Mouse (Mus musculus): Measurements from ENCODE around the gene Eif3m. TPM values are rescaled to one million over a fixed set of nuclear protein-coding genes. Genes with fewer than 3 reads are reported as not detected.

Eif3m gene
- polyA plus RNA-seq (2016; fragmentation: Nextera tagmentation; extraction: Ambion mirVana) = 311 and 313 TPM in 2 replicates

- Histone ChIP-seq H3K9me3 (no peaks in the 10 kb centered on the region), H3K36me3 (peaks cover 19% of the 10 kb centered on the region), H3K4me2 (peak within 1 kb of the TSS; percentile 79), H3K27ac (peak within 1 kb of the TSS; percentile 78), H3K4me3 (replicated peaks) (peak within 1 kb of the TSS; percentile 94), H3K9ac (replicated peaks) (peak within 1 kb of the TSS; percentile 91), H3K27me3 (no peaks in the 10 kb centered on the region), H3K4me1 (replicated peaks) (peaks cover 8% of the 10 kb centered on the region)
- peak; percentile 98 for ATAC-seq (ENCODE audit: insufficient number of reproducible peaks, insufficient read depth, low FRiP score, low TSS enrichment, low read depth)
- under 1% methylated on average over 21 of the region's 25 CpGs for WGBS
Observed at GRCm38 (mm10) chr2:105016967-105017287, at the start of gene Eif3m. Gene Eif3m, minus strand, starts transcription at chr2:105017080.

GRCm38 (mm10) chr2:105062741-105063372 lies 46.0 kb upstream of the Eif3m start:
- no peak for ATAC-seq (ENCODE audit: insufficient number of reproducible peaks, insufficient read depth, low FRiP score, low TSS enrichment, low read depth)
- Histone ChIP-seq H3K9me3 (no peaks in the 10 kb centered on the region), H3K4me1 (replicated peaks) (no peaks in the 10 kb centered on the region), H3K27me3 (no peaks in the 10 kb centered on the region), H3K4me2 (no peak overlapping the region), H3K9ac (replicated peaks) (no peak overlapping the region), H3K27ac (no peak overlapping the region), H3K4me3 (replicated peaks) (no peak overlapping the region), H3K36me3 (no peaks in the 10 kb centered on the region)
- 52% methylated on average over 7 of the region's 7 CpGs for WGBS

GRCm38 (mm10) chr2:105058577-105059116 lies 41.8 kb upstream of the Eif3m start:
- Histone ChIP-seq H3K27ac (no peak overlapping the region), H3K9me3 (no peaks in the 10 kb centered on the region), H3K4me1 (replicated peaks) (no peaks in the 10 kb centered on the region), H3K4me3 (replicated peaks) (no peak overlapping the region), H3K36me3 (no peaks in the 10 kb centered on the region), H3K4me2 (no peak overlapping the region), H3K27me3 (no peaks in the 10 kb centered on the region), H3K9ac (replicated peaks) (no peak overlapping the region)
- 77% methylated on average over 7 of the region's 7 CpGs for WGBS
- ATAC-seq (ENCODE audit: insufficient number of reproducible peaks, insufficient read depth, low FRiP score, low TSS enrichment, low read depth) = no peak

GRCm38 (mm10) chr2:105055529-105055928 lies 38.6 kb upstream of the Eif3m start:
- no peaks in the 10 kb centered on the region for H3K36me3 ChIP-seq
- H3K27me3 ChIP-seq = peaks cover 2% of the 10 kb centered on the region; the same call in 1 of the 2 replicates
- no peak overlapping the region for H3K4me2 ChIP-seq
- no peaks in the 10 kb centered on the region for H3K4me1 ChIP-seq (replicated peaks)
- no peak overlapping the region for H3K27ac ChIP-seq
- H3K9me3 ChIP-seq = no peaks in the 10 kb centered on the region
- 64% methylated on average over 1 of the region's 1 CpGs for WGBS
- no peak overlapping the region for H3K4me3 ChIP-seq (replicated peaks)
- H3K9ac ChIP-seq (replicated peaks) = no peak overlapping the region
- ATAC-seq (ENCODE audit: insufficient number of reproducible peaks, insufficient read depth, low FRiP score, low TSS enrichment, low read depth) = no peak

GRCm38 (mm10) chr2:105048301-105048700 lies 31.4 kb upstream of the Eif3m start:
- ATAC-seq (ENCODE audit: insufficient number of reproducible peaks, insufficient read depth, low FRiP score, low TSS enrichment, low read depth) = no peak
- WGBS = 25% methylated on average over 1 of the region's 1 CpGs
- Histone ChIP-seq H3K4me1 (replicated peaks) (no peaks in the 10 kb centered on the region; the same call in 1 of the 2 replicates), H3K9ac (replicated peaks) (no peak overlapping the region), H3K36me3 (no peaks in the 10 kb centered on the region), H3K27ac (no peak overlapping the region), H3K4me2 (no peak overlapping the region), H3K4me3 (replicated peaks) (no peak overlapping the region), H3K9me3 (no peaks in the 10 kb centered on the region), H3K27me3 (peaks cover 5% of the 10 kb centered on the region; the same call in 1 of the 2 replicates)

- Histone ChIP-seq H3K27me3 (peaks cover 3% of the 10 kb centered on the region; the same call in 1 of the 2 replicates), H3K9me3 (no peaks in the 10 kb centered on the region), H3K36me3 (no peaks in the 10 kb centered on the region), H3K4me2 (no peak overlapping the region), H3K4me3 (replicated peaks) (no peak overlapping the region), H3K4me1 (replicated peaks) (no peaks in the 10 kb centered on the region; the same call in 1 of the 2 replicates), H3K27ac (no peak overlapping the region), H3K9ac (replicated peaks) (no peak overlapping the region)
- no peak for ATAC-seq (ENCODE audit: insufficient number of reproducible peaks, insufficient read depth, low FRiP score, low TSS enrichment, low read depth)
- WGBS = 54% methylated on average over 4 of the region's 4 CpGs
Observed at GRCm38 (mm10) chr2:105043152-105043551, 26.3 kb upstream of the Eif3m start.

GRCm38 (mm10) chr2:105040859-105041258 lies 24.0 kb upstream of the Eif3m start:
- Histone ChIP-seq H3K9me3 (no peaks in the 10 kb centered on the region), H3K27me3 (0 out of 2 replicates have a peak, but pooled peaks cover 3% of the 10 kb centered on the region), H3K4me2 (no peak overlapping the region), H3K9ac (replicated peaks) (no peak overlapping the region), H3K4me3 (replicated peaks) (no peak overlapping the region), H3K36me3 (no peaks in the 10 kb centered on the region), H3K4me1 (replicated peaks) (no peaks in the 10 kb centered on the region), H3K27ac (no peak overlapping the region)
- ATAC-seq (ENCODE audit: insufficient number of reproducible peaks, insufficient read depth, low FRiP score, low TSS enrichment, low read depth) = no peak
- 63% methylated on average over 4 of the region's 4 CpGs for WGBS

GRCm38 (mm10) chr2:105038879-105039278 lies 22.0 kb upstream of the Eif3m start:
- H3K36me3 ChIP-seq = no peaks in the 10 kb centered on the region
- H3K27me3 ChIP-seq = peaks cover 3% of the 10 kb centered on the region; the same call in 1 of the 2 replicates
- no peak overlapping the region for H3K4me2 ChIP-seq
- H3K27ac ChIP-seq = no peak overlapping the region
- no peaks in the 10 kb centered on the region for H3K4me1 ChIP-seq (replicated peaks)
- ATAC-seq (ENCODE audit: insufficient number of reproducible peaks, insufficient read depth, low FRiP score, low TSS enrichment, low read depth) = no peak
- H3K9ac ChIP-seq (replicated peaks) = no peak overlapping the region
- H3K4me3 ChIP-seq (replicated peaks) = no peak overlapping the region
- H3K9me3 ChIP-seq = no peaks in the 10 kb centered on the region
- 94% methylated on average over 5 of the region's 5 CpGs for WGBS

- H3K4me1 ChIP-seq (replicated peaks) = no peaks in the 10 kb centered on the region
- H3K27ac ChIP-seq = no peak overlapping the region
- peaks cover 3% of the 10 kb centered on the region; the same call in 1 of the 2 replicates for H3K27me3 ChIP-seq
- no peak overlapping the region for H3K4me3 ChIP-seq (replicated peaks)
- H3K9ac ChIP-seq (replicated peaks) = no peak overlapping the region
- no peak overlapping the region for H3K4me2 ChIP-seq
- no peaks in the 10 kb centered on the region for H3K9me3 ChIP-seq
- 68% methylated on average over 7 of the region's 7 CpGs for WGBS
- no peaks in the 10 kb centered on the region for H3K36me3 ChIP-seq
- ATAC-seq (ENCODE audit: insufficient number of reproducible peaks, insufficient read depth, low FRiP score, low TSS enrichment, low read depth) = no peak
Observed at GRCm38 (mm10) chr2:105037956-105038569, 21.2 kb upstream of the Eif3m start.

- Histone ChIP-seq H3K27me3 (no peaks in the 10 kb centered on the region; the same call in 1 of the 2 replicates), H3K36me3 (no peaks in the 10 kb centered on the region), H3K27ac (no peak overlapping the region), H3K4me3 (replicated peaks) (no peak overlapping the region), H3K9me3 (no peaks in the 10 kb centered on the region), H3K4me1 (replicated peaks) (no peaks in the 10 kb centered on the region), H3K9ac (replicated peaks) (no peak overlapping the region), H3K4me2 (no peak overlapping the region)
- WGBS = 48% methylated on average over 11 of the region's 11 CpGs
- no peak for ATAC-seq (ENCODE audit: insufficient number of reproducible peaks, insufficient read depth, low FRiP score, low TSS enrichment, low read depth)
Observed at GRCm38 (mm10) chr2:105036401-105037070, 19.7 kb upstream of the Eif3m start.

- no peak for ATAC-seq (ENCODE audit: insufficient number of reproducible peaks, insufficient read depth, low FRiP score, low TSS enrichment, low read depth)
- Histone ChIP-seq H3K9me3 (no peaks in the 10 kb centered on the region), H3K36me3 (no peaks in the 10 kb centered on the region), H3K27ac (no peak overlapping the region), H3K27me3 (no peaks in the 10 kb centered on the region; the same call in 1 of the 2 replicates), H3K4me1 (replicated peaks) (no peaks in the 10 kb centered on the region), H3K4me2 (no peak overlapping the region), H3K9ac (replicated peaks) (no peak overlapping the region), H3K4me3 (replicated peaks) (no peak overlapping the region)
- WGBS = 66% methylated on average over 11 of the region's 11 CpGs
Observed at GRCm38 (mm10) chr2:105035985-105036384, 19.1 kb upstream of the Eif3m start.

Measured in limb, embryonic 12.5 days (tissue).